Mouse (Mus musculus) megakaryocyte, embryonic 14.5 days (primary cell): ENCODE results near the gene Mylk4.

Experiments
- FLI1 ChIP-seq: IDR thresholded peaks from 2 replicates; pipeline ENCODE4 v1.6.1; 2012; ENCODE audit warnings: low read length, inconsistent platforms, mixed read lengths
- GATA1 ChIP-seq: IDR thresholded peaks from 3 replicates; pipeline ENCODE4 v1.6.1; 2012; ENCODE audit warnings: mixed read lengths, low read length, inconsistent platforms, borderline replicate concordance

DNA sequence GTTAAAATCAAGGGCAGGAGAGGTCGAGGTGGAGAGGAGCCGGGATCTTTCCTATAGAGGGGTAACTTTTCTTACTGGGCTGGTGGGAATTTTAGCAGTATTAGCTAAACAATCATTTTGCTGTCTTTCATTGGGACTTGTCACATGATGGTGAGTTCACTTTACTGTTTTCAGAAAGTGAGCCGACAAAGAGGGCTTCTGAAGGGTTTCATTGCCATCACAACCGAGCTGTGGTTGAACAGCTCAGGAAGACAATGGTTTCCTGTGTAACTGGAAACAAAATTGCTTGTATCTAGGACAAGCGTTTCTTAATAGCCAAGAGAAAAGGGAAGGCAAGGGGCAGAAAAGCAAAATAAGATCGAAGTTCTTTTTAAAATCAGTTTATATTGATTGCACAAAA, 49.5 kb upstream of the Mylk4 start:
- TF ChIP-seq GATA1 (no peak), FLI1 (no peak)
